8 mouse cellular contexts compared by ENCODE assay signal in genomic region chr5:21186821-21187220, GRCm38 (mm10). TPM values are rescaled to one million over a fixed set of nuclear protein-coding genes. Genes with fewer than 3 reads are reported as not detected.
A peak's percentile ranks its signal among the peaks of the same experiment; 100 is the strongest.
DNase-seq lines count a peak whose midpoint lies in the region; ATAC-seq and TF ChIP-seq lines count a peak whose summit lies in the region.

No protein-coding gene starts in this region.

- H3K9me3 ChIP-seq in lung, embryonic 16.5 days (ENCODE audit: control insufficient read depth, low read length), result no peaks in the 10 kb centered on the region
- H3K9me3 ChIP-seq in limb, embryonic 11.5 days (ENCODE audit: control insufficient read depth, low read length), result no peaks in the 10 kb centered on the region

- no peak for TF ChIP-seq POLR2A in cortical plate, adult 2 months (IDR thresholded peaks at IDR 0.05; ENCODE audit: extremely low read depth, insufficient read depth, low read length)

- no peak for ATAC-seq in lung, embryonic 16.5 days (ENCODE audit: low read depth)
- no peak for ATAC-seq in limb, embryonic 11.5 days (ENCODE audit: insufficient number of reproducible peaks, low FRiP score, low TSS enrichment, low read depth)

- peak overlapping the region; percentile 85 for H3K4me2 ChIP-seq in lung, embryonic 16.5 days (ENCODE audit: low read depth, low read length)
- peak overlapping the region; percentile 80 for H3K4me2 ChIP-seq in limb, embryonic 11.5 days (ENCODE audit: low read depth, severe bottlenecking)

- H3K4me1 ChIP-seq in lung, embryonic 16.5 days (replicated peaks; ENCODE audit: control insufficient read depth, insufficient read depth, low read length), result peaks cover 15% of the 10 kb centered on the region
- H3K4me1 ChIP-seq in cortical plate, adult 2 months (ENCODE audit: control insufficient read depth, insufficient read depth, low read length), result no peaks in the 10 kb centered on the region; the same call in 1 of the 2 replicates
- no peaks in the 10 kb centered on the region for H3K4me1 ChIP-seq in limb, embryonic 11.5 days (ENCODE audit: control insufficient read depth, insufficient read depth, low read length)

- H3K27ac ChIP-seq in lung, embryonic 16.5 days (ENCODE audit: low read length), result no peak overlapping the region
- H3K27ac ChIP-seq in cortical plate, adult 2 months (ENCODE audit: insufficient read depth, low read length), result no peak overlapping the region
- no peak overlapping the region for H3K27ac ChIP-seq in limb, embryonic 11.5 days (replicated peaks; ENCODE audit: low read depth, low read length)

- WGBS in lung, embryonic 16.5 days, result 5% methylated on average over 4 of the region's 4 CpGs
- 6% methylated on average over 4 of the region's 4 CpGs for WGBS in limb, embryonic 11.5 days

- H3K4me3 ChIP-seq in lung, embryonic 16.5 days (ENCODE audit: low read length), result peak overlapping the region; percentile 63
- peak overlapping the region; percentile 55; the same call in 1 of the 2 replicates for H3K4me3 ChIP-seq in cortical plate, adult 2 months (ENCODE audit: insufficient read depth, low read length)
- peak overlapping the region; percentile 48 for H3K4me3 ChIP-seq in limb, embryonic 11.5 days (ENCODE audit: low read depth, low read length)

- H3K36me3 ChIP-seq in lung, embryonic 16.5 days (ENCODE audit: control insufficient read depth, insufficient read depth, low read length), result no peaks in the 10 kb centered on the region
- no peaks in the 10 kb centered on the region for H3K36me3 ChIP-seq in limb, embryonic 11.5 days (ENCODE audit: control insufficient read depth, insufficient read depth, low read length)
- no peaks in the 10 kb centered on the region for H3K36me3 ChIP-seq in splenic B cell, adult 2 months (ENCODE audit: control insufficient read depth, insufficient read depth, low read length, poor library complexity, severe bottlenecking)

- TF ChIP-seq CTCF in cortical plate, adult 2 months (IDR thresholded peaks at IDR 0.05; ENCODE audit: extremely low read depth, insufficient read depth, low read length), result no peak

- DNase-seq in lung, postnatal 4 days, result no peak
- DNase-seq in limb, embryonic 11.5 days (ENCODE audit: low spot score), result peak; percentile 26
- peak; percentile 22 for DNase-seq in splenic B cell, adult 2 months (ENCODE audit: low read depth, low spot score)
- no peak for DNase-seq in embryo, embryonic 11 days
- no peak for DNase-seq in spleen, adult 18-20 months
- DNase-seq in urinary bladder, postnatal 14 days (ENCODE audit: low spot score), result no peak

- H3K9ac ChIP-seq in lung, embryonic 16.5 days (ENCODE audit: low read length), result no peak overlapping the region; the same call in 1 of the 2 replicates
- no peak overlapping the region for H3K9ac ChIP-seq in limb, embryonic 11.5 days (ENCODE audit: low read length)

- no peaks in the 10 kb centered on the region for H3K27me3 ChIP-seq in lung, embryonic 16.5 days (ENCODE audit: control insufficient read depth, insufficient read depth, low read depth, low read length)
- H3K27me3 ChIP-seq in limb, embryonic 11.5 days (ENCODE audit: control insufficient read depth, insufficient read depth, low read length), result no peaks in the 10 kb centered on the region
- H3K27me3 ChIP-seq in splenic B cell, adult 2 months (ENCODE audit: control insufficient read depth, insufficient read depth, low read length, poor library complexity, severe bottlenecking), result no peaks in the 10 kb centered on the region

RNA-seq across cellular contexts. Expression of gene Gsap, which starts 0.8 kb away (rescaled TPM):
- polyA plus RNA-seq in lung, embryonic 16.5 days (2015; fragmentation: Nextera tagmentation; extraction: Ambion mirVana), result 4.9 and 5.1 TPM in 2 replicates
- 6.7 and 8.0 TPM in 2 replicates for polyA plus RNA-seq in cortical plate, adult 2 months (2012; rRNA removed)
- polyA plus RNA-seq in limb, embryonic 11.5 days (2014; fragmentation: Nextera tagmentation; extraction: Ambion mirVana), result 1.4 and 2.2 TPM in 2 replicates

Comparison
In these comparisons a context has a peak if more than half of its experiments do, and no peak if none do; other contexts are left out.
1. DNase-seq: peak in limb, embryonic 11.5 days (single experiment) and splenic B cell, adult 2 months (single experiment); none in lung, postnatal 4 days (0 of 2), embryo, embryonic 11 days (single experiment), spleen, adult 18-20 months (0 of 2) and urinary bladder, postnatal 14 days (single experiment).
2. Peak in every context shown above with its lines, with median percentiles within 50 percentile points of each other: H3K4me3 ChIP-seq.